Mouse (Mus musculus) lung, adult 2 months (tissue): ENCODE data around the gene Cacna1a.

Source experiments
- CTCF ChIP-seq: fragments of 200-500 bp; IDR thresholded peaks from 2 replicates; pipeline ENCODE4 v1.5.1; 2011; ENCODE audit warnings: mild to moderate bottlenecking, low read length, control low read depth; ENCODE audit not compliant: insufficient read depth
- POLR2A ChIP-seq: fragments of 200-500 bp; IDR thresholded peaks from 2 replicates; pipeline ENCODE4 v1.6.1; 2011; ENCODE audit warnings: low read depth, mild to moderate bottlenecking, control low read depth, low read length, borderline replicate concordance; ENCODE audit errors: extremely low read depth

- TF ChIP-seq POLR2A (no peak), CTCF (peak; percentile 49)
Measured at GRCm38 (mm10) chr8:84513765-84514164, 125.5 kb downstream of the Cacna1a start.
